Mouse (Mus musculus) stomach, embryonic 14.5 days (tissue): ENCODE measurements around the gene Ank3. TPM values are rescaled to one million over a fixed set of nuclear protein-coding genes. Genes with fewer than 3 reads are reported as not detected.

Experiments used
- ATAC-seq: fragments of 200-750 bp; cut with Nextera tagmentation; 2 replicates; pipeline ENCODE4 v1.8.0; 2017; ENCODE audit warnings: low read depth, moderate TSS enrichment; ENCODE audit not compliant: insufficient number of reproducible peaks, insufficient read depth, low FRiP score
- H3K27ac ChIP-seq: fragments of 300-500 bp; sonication (generic); 2 replicates; pipeline ENCODE4 v1.5.1; 2014; ENCODE audit warnings: mild to moderate bottlenecking, low read length, moderate library complexity, mixed read lengths
- H3K27me3 ChIP-seq: fragments of 300-500 bp; sonication (generic); 2 replicates; pipeline ENCODE4 v1.6.1; 2014; ENCODE audit warnings: low read length, control low read depth, mixed read lengths; ENCODE audit not compliant: control insufficient read depth, insufficient read depth
- H3K36me3 ChIP-seq: fragments of 300-500 bp; sonication (generic); 2 replicates; pipeline ENCODE4 v1.6.1; 2014; ENCODE audit warnings: mild to moderate bottlenecking, control low read depth, low read length, moderate library complexity, mixed read lengths; ENCODE audit not compliant: control insufficient read depth, insufficient read depth
- H3K4me1 ChIP-seq: fragments of 300-500 bp; sonication (generic); 2 replicates; pipeline ENCODE4 v1.6.1; 2014; ENCODE audit warnings: low read length, control low read depth, mixed read lengths; ENCODE audit not compliant: control insufficient read depth, insufficient read depth
- H3K4me2 ChIP-seq: fragments of 300-500 bp; sonication (generic); replicated peaks from 2 replicates; pipeline ENCODE4 v1.6.1; 2014; ENCODE audit warnings: low read depth, low read length, control low read depth
- H3K4me3 ChIP-seq: fragments of 300-500 bp; sonication (generic); 2 replicates; pipeline ENCODE4 v1.5.1; 2014; ENCODE audit warnings: low read depth, low read length, control low read depth
- H3K9ac ChIP-seq: fragments of 300-500 bp; sonication (generic); replicated peaks from 2 replicates; pipeline ENCODE4 v1.6.1; 2014; ENCODE audit warnings: low read depth, mild to moderate bottlenecking, control low read depth, low read length, moderate library complexity, mixed read lengths
- H3K9me3 ChIP-seq: fragments of 300-500 bp; sonication (generic); 2 replicates; pipeline ENCODE4 v1.6.1; 2016; ENCODE audit warnings: low read depth, low read length, control low read depth; ENCODE audit not compliant: control insufficient read depth
- WGBS: fragments of 180-500 bp; shearing (Covaris S2); extraction: QIAGEN DNeasy Blood & Tissue Kit; methylation state at CpG from one replicate; pipeline ENCODE4 v1.1.7; 2014; 5-methylcytosine and 5-hydroxymethylcytosine counted together
- polyA plus RNA-seq: library from polyadenylated mRNA; unstranded; fragments of >200 nt; fragmentation: Nextera tagmentation; extraction: Ambion mirVana; gene quantifications from 2 replicates; pipeline ENCODE4 v1.2.1, GENCODE M21; 2014

Gene Ank3
- polyA plus RNA-seq, 1 experiment from 2014 or later = 46.1 TPM

DNA sequence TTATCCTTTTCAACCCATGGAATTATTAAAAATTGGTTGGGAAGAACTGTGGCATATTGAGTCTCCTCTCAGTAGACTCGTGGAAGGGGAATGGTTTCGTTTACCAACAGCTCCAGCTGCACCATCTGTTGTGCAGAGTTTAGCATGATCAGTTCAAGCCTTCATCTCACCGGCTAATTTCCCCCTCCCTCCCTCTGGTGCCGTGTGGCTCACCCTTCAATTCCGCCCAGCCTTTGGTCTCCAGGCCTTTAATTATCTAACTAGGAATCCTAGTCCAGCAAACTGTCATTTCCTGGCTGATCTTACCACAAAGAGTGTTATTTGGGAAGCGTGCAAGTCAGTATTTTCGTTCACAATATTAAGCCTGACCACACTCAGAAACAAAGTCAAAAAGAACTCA lies 393.4 kb downstream of the Ank3 start:
- ATAC-seq = no peak
- H3K27ac ChIP-seq = no peak overlapping the region
- peaks cover 7% of the 10 kb centered on the region for H3K4me1 ChIP-seq
- WGBS = 65% methylated on average over 7 of the region's 7 CpGs
- H3K9me3 ChIP-seq = no peaks in the 10 kb centered on the region; the same call in 1 of the 2 replicates
- H3K9ac ChIP-seq = no peak overlapping the region
- H3K4me2 ChIP-seq = no peak overlapping the region
- H3K4me3 ChIP-seq = no peak overlapping the region
- H3K36me3 ChIP-seq = no peaks in the 10 kb centered on the region
- no peaks in the 10 kb centered on the region for H3K27me3 ChIP-seq

DNA sequence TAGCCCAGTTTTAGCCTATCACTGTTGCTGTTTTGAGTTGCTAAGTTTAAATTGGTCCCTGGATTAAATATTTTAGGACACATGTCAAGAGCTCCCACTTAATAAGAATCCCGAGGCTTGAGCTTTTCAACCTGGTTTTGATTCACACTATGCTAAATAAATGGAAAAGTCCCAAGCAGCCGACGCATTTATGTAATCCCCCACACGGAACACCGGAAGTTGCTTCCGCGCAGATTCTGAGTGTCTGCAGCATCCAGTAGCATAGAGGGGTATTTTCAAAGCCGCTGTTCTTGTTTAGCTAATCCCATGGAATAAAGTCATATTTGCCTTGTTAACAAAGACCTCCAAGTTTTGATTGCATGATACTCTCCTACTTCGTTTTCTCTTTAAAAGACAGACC lies 393.8 kb downstream of the Ank3 start:
- H3K9me3 ChIP-seq = no peaks in the 10 kb centered on the region; the same call in 1 of the 2 replicates
- no peak for ATAC-seq
- H3K4me1 ChIP-seq = peaks cover 3% of the 10 kb centered on the region; the same call in 1 of the 2 replicates
- no peak overlapping the region for H3K4me3 ChIP-seq
- no peaks in the 10 kb centered on the region for H3K36me3 ChIP-seq
- no peak overlapping the region for H3K27ac ChIP-seq
- H3K27me3 ChIP-seq = no peaks in the 10 kb centered on the region
- WGBS = 73% methylated on average over 9 of the region's 9 CpGs
- H3K9ac ChIP-seq = no peak overlapping the region
- no peak overlapping the region for H3K4me2 ChIP-seq

DNA sequence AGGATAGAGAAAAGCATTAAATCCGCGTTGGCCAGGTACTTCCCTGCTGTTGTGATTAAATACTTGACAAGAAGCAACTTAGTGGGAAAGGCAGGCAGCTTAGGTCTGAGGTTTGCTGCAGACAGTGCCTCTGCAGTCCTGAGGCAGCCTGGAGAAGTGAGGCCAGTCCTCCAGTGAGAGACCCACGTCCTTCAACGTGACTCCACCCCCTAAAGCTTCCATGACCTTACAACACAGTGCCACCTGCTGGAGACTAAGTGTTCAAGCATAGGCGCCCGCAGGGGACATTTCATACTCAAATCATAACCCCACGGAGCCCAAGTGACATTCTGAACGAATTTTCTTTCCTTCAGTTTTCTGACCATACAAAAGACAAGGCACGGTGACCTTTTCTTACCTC lies 394.5 kb downstream of the Ank3 start:
- Histone ChIP-seq H3K4me3 (no peak overlapping the region), H3K4me1 (no peaks in the 10 kb centered on the region), H3K27me3 (no peaks in the 10 kb centered on the region), H3K36me3 (no peaks in the 10 kb centered on the region), H3K9ac (no peak overlapping the region), H3K4me2 (no peak overlapping the region), H3K9me3 (no peaks in the 10 kb centered on the region; the same call in 1 of the 2 replicates), H3K27ac (no peak overlapping the region)
- 40% methylated on average over 9 of the region's 9 CpGs for WGBS
- ATAC-seq = no peak

DNA sequence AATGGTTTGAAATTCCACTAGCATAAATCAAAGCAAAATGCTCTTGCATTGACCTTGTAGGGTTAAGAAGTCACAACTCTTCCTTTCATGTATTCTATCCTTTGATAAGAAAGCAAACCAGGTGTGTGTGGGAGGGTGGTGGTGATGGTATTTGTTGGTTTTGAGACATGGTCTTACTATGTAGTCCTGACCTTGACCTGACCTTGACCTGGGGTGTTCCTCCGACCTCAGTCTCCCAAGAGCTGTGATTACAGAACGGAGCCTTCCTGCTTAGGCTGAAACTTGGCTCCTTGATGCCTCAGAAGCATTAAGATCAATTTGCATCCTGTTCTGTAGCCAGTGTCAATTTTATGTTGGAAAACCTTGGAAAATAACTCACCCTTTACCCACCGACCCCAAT lies 397.1 kb downstream of the Ank3 start:
- 62% methylated on average over 3 of the region's 3 CpGs for WGBS
- no peaks in the 10 kb centered on the region for H3K4me1 ChIP-seq
- no peaks in the 10 kb centered on the region for H3K36me3 ChIP-seq
- no peak for ATAC-seq
- H3K9ac ChIP-seq = no peak overlapping the region
- H3K27me3 ChIP-seq = no peaks in the 10 kb centered on the region
- H3K4me3 ChIP-seq = no peak overlapping the region
- no peak overlapping the region for H3K4me2 ChIP-seq
- no peaks in the 10 kb centered on the region; the same call in 1 of the 2 replicates for H3K9me3 ChIP-seq
- H3K27ac ChIP-seq = no peak overlapping the region

DNA sequence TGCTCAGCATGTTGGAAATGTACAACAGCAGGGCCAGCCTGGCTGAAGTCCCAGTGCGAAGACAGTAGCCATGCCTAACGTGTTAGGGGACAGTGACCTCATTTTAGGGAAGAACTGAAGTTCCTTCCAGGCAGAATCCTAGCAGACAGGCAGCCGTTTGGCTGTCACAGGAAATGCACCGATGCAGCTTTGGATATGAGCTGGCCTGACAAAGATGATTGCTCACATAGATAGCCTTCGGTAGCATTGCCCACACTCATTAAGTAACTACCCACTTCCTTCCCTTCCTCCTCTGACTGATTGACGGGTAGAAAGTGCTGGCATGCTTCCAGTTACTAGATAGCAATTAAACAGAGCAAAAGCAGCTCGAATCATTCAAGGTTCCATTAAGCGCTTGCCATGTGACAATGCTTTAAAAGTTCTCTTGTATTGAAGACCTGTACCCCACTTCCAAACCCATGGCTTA lies 397.9 kb downstream of the Ank3 start:
- Histone ChIP-seq H3K9me3 (no peaks in the 10 kb centered on the region; the same call in 1 of the 2 replicates), H3K4me2 (no peak overlapping the region), H3K36me3 (no peaks in the 10 kb centered on the region), H3K4me1 (no peaks in the 10 kb centered on the region), H3K27ac (no peak overlapping the region), H3K9ac (no peak overlapping the region), H3K27me3 (no peaks in the 10 kb centered on the region), H3K4me3 (no peak overlapping the region)
- 53% methylated on average over 8 of the region's 8 CpGs for WGBS
- no peak for ATAC-seq

DNA sequence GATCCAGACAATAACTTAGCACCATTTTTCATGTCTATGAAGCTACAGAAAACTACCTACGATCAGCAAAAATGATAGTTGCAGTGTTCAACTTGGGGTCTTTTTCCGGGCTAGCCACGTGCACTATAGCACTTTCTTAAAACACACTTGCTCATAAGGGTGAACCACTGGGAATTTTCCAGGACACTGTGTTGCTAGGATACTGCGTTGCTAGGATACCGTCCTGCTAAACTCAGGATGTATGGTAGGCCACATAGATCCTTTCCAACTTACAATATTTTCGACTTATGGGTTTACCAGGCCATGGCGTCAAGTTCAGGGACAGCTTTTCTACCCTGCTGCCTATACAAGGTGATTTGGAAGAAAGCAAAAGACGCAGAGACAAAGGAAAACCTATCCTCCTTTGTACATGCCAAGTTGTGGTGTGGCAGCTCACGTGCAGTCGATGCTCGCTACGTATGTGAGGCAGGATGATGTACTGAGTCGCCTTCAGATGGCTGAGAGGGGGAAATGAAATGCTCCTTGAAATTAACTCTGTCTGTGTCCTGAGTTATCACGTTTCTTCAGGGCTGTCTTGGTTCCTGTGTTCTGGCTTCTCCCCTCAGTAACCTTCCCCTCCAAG lies 404.7 kb downstream of the Ank3 start:
- WGBS = 84% methylated on average over 14 of the region's 14 CpGs
- H3K9me3 ChIP-seq = no peaks in the 10 kb centered on the region

DNA sequence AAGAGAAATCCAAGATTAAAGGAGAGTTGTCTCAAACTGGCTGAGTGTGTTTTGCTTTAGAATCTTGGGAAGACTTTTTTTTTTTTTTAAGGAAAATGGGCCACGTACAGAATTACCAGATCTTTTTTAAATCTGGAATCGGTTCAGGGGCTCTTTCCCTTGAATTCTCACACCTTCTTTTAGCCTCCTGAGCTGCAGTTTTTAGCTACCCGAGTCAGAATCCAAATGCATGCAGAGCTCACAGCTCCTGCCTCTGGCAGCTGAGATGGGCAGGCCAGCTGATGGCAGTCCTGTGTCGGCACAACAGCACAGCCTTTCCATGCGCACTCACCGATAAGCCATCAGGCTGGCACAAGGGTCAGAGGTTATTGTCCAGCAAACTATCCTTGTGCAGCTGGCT lies 406.0 kb downstream of the Ank3 start:
- 62% methylated on average over 6 of the region's 6 CpGs for WGBS
- no peak overlapping the region for H3K4me3 ChIP-seq
- ATAC-seq = no peak
- no peaks in the 10 kb centered on the region for H3K9me3 ChIP-seq
- H3K9ac ChIP-seq = no peak overlapping the region
- H3K4me1 ChIP-seq = no peaks in the 10 kb centered on the region
- H3K27ac ChIP-seq = no peak overlapping the region
- peaks cover 5% of the 10 kb centered on the region; the same call in 1 of the 2 replicates for H3K36me3 ChIP-seq
- H3K4me2 ChIP-seq = no peak overlapping the region
- no peaks in the 10 kb centered on the region for H3K27me3 ChIP-seq

More for the DNA sequence above, 404.7 kb downstream of the Ank3 start:
- H3K27ac ChIP-seq = no peak overlapping the region
- no peaks in the 10 kb centered on the region for H3K27me3 ChIP-seq
- no peak for ATAC-seq
- H3K36me3 ChIP-seq = no peaks in the 10 kb centered on the region
- no peak overlapping the region for H3K4me2 ChIP-seq
- H3K4me3 ChIP-seq = no peak overlapping the region
- H3K4me1 ChIP-seq = no peaks in the 10 kb centered on the region
- no peak overlapping the region for H3K9ac ChIP-seq

DNA sequence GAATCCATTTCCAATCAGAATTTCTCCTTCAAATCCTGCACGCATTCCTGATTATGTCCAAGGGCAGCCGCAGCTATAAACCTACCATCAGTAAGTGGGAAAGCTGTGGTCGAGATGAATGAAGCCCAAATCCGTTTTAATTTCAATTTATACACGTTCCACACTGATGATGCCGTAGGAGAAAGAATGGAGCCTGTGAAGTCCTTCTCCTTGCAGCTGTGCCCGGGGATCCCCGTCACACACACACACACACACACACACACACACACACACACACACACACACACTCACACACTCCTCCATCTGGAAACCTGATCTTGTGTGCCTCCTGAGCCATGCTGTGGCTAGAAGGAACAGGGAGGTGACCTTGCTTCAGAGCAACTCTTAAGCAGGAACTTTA lies 412.2 kb downstream of the Ank3 start:
- no peak overlapping the region for H3K27ac ChIP-seq
- no peak overlapping the region for H3K4me3 ChIP-seq
- no peaks in the 10 kb centered on the region for H3K4me1 ChIP-seq
- H3K4me2 ChIP-seq = no peak overlapping the region
- H3K36me3 ChIP-seq = peaks cover 5% of the 10 kb centered on the region; the same call in 1 of the 2 replicates
- no peaks in the 10 kb centered on the region for H3K9me3 ChIP-seq
- no peak overlapping the region for H3K9ac ChIP-seq
- ATAC-seq = no peak
- 89% methylated on average over 8 of the region's 8 CpGs for WGBS
- H3K27me3 ChIP-seq = no peaks in the 10 kb centered on the region
